Mouse (Mus musculus): ENCODE measurements around the gene Odf2. TPM values are rescaled to one million over a fixed set of nuclear protein-coding genes. Genes with fewer than 3 reads are reported as not detected.

Gene Odf2
- polyA plus RNA-seq, 1 experiment from 2014 or later: 79.8 TPM

DNA sequence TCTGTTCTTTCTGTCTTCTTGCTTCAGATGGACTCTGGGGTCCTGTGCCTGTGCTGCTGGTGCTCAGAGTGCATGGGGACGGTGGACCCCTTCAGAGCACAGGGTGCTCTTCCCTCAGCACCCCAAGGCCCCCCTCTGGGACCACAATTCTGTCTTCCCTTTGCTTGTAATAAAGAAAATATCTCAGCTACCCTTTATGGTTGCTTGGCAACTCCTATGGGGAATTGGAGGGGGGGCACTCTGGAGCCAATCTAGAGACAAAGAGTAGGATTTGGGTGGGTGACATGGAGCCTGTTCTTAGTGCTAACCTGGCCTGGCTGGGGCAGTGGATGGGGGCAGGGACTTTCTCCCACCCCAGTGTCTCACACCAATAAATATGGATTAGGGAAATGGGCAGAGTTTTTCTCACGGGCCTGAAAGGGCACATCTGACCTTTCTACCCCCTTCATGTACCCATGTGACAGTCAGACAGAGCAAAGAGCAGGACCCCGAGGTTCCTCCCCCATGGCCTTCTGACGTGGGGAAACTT, 36.0 kb upstream of the Odf2 start:
- Histone ChIP-seq H3K4me1 (peaks cover 6% of the 10 kb centered on the region; the same call in 1 of the 2 replicates), H3K9me3 (no peaks in the 10 kb centered on the region), H3K27me3 (peaks cover 38% of the 10 kb centered on the region), H3K36me3 (no peaks in the 10 kb centered on the region), H3K9ac (no peak overlapping the region), H3K4me2 (no peak overlapping the region), H3K27ac (no peak overlapping the region), H3K4me3 (no peak overlapping the region)
- ATAC-seq (ENCODE audit: insufficient number of reproducible peaks, insufficient read depth, low FRiP score, low TSS enrichment, low read depth): no peak
- 50% methylated on average over 4 of the region's 4 CpGs for WGBS

DNA sequence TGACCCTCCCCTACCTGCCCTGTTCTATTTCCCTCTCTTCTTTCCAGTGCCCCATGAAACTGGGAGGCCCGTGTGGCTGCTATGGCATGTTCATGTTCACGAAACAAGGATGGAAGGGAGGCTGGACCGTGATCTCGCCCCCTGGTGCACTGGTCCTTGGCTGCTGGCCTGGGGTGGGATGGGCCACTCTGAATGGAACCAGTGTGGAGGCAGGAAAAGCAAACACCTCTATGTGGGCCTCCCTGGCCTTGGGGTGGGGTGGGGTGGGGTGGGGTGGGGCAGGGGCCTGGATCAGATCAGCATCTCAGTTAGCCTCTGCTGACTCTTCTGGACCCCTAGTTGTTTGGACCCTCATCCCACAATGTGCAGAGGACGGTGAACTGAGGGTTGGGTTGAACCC, 35.3 kb upstream of the Odf2 start:
- Histone ChIP-seq H3K27me3 (peaks cover 31% of the 10 kb centered on the region), H3K4me3 (no peak overlapping the region), H3K36me3 (no peaks in the 10 kb centered on the region), H3K9me3 (no peaks in the 10 kb centered on the region), H3K9ac (no peak overlapping the region), H3K4me2 (no peak overlapping the region), H3K27ac (no peak overlapping the region), H3K4me1 (peaks cover 6% of the 10 kb centered on the region; the same call in 1 of the 2 replicates)
- ATAC-seq (ENCODE audit: insufficient number of reproducible peaks, insufficient read depth, low FRiP score, low TSS enrichment, low read depth): no peak
- WGBS: 74% methylated on average over 5 of the region's 5 CpGs

DNA sequence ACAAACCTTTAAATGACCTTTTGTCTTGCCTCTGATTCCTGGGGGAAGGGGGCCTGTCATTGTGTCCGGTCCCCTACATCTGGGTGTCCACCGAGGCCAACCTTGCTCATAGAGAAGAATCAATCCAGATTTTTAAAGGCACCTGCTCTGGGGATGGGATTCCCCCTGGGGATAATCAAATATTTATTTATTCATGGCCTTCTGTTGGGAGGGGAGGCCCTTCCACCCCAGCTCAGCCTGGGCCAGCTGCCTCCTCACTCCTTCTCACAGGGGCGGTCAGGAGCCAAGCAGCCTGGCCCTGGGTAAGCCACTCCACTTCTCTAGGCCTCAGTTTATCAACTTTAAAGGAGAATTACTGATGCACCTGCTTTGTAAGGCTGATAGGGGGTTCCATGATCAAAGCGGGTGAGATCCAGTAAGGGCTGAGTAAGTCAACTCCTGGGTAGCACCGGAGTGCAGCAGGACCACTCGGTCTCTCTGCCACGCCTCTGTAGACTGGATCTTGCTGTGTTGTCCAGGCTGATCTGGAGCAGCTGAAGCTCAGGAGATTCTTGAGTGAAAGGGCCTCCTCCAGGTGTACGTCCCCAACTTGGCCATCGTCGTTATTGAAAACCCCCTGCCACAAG, 33.3 kb upstream of the Odf2 start:
- Histone ChIP-seq H3K36me3 (no peaks in the 10 kb centered on the region), H3K4me1 (no peaks in the 10 kb centered on the region), H3K27ac (no peak overlapping the region), H3K9me3 (no peaks in the 10 kb centered on the region), H3K27me3 (peaks cover 23% of the 10 kb centered on the region), H3K4me2 (no peak overlapping the region), H3K4me3 (no peak overlapping the region), H3K9ac (no peak overlapping the region)
- WGBS: 75% methylated on average over 10 of the region's 10 CpGs
- no peak for ATAC-seq (ENCODE audit: insufficient number of reproducible peaks, insufficient read depth, low FRiP score, low TSS enrichment, low read depth)

DNA sequence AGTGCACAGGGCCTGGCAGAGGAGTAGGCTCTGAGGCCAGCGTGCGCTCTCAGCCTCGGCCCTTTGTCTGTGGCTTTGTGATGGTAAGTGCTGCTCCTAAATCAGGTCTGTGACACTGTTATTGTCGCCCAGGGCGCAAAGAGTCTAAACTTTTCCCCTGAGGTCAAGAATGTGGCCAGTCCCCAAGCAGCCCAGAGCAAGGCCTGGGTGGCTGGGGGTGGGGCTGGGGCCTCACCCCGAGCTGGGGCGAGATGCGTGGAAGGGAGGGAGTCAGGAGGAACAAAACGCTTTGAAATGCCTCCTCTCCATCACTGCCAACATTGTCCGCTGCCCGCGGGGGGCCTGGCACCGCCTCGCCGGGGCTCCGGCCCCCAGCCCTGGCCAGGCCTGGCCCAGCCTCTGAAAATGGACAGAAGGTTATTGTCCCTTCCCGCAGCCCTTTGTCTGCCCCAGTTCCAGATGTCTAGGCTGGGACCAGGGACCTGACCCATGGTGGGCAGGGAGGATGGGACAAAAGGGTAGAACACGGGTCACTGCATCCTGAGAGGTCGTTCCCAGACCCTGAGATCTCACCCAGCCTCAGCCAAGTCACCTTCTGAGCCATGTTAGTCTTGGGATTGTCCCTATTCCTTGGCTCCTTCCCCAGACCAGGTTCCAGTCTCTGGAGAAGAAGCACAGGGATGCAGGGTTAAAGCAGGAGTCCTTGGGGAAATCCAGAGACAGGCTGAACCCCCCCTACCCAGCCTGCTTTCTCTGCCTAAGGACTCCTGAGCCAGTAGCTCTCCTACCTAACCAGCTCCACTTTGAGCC, 32.4 kb upstream of the Odf2 start:
- H3K4me1 ChIP-seq: no peaks in the 10 kb centered on the region
- no peaks in the 10 kb centered on the region for H3K9me3 ChIP-seq
- peaks cover 19% of the 10 kb centered on the region for H3K27me3 ChIP-seq
- no peak overlapping the region for H3K4me3 ChIP-seq
- no peak for ATAC-seq (ENCODE audit: insufficient number of reproducible peaks, insufficient read depth, low FRiP score, low TSS enrichment, low read depth)
- H3K36me3 ChIP-seq: no peaks in the 10 kb centered on the region
- no peak overlapping the region for H3K4me2 ChIP-seq
- WGBS: 11% methylated on average over 19 of the region's 19 CpGs
- no peak overlapping the region for H3K9ac ChIP-seq
- no peak overlapping the region for H3K27ac ChIP-seq

DNA sequence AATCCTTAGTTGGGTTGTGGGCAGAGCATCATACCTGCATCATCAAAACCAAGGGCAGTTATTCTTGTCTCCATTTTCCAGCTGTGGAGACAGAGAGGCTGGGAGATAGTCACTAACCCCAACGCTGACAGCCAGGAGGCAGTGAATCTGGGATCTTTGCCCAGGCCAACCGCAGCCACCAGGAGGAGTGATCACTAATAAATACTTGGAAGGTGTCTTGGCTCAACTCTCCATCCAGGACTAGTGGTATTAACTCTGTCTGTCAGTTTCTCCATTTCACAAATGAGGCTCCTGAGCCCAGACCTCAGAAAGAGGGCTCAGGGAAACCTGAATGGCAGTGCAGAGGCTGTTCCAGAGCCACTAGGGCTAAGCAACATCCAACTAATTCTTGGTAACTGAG, 31.7 kb upstream of the Odf2 start:
- 53% methylated on average over 2 of the region's 2 CpGs for WGBS
- H3K27me3 ChIP-seq: peaks cover 19% of the 10 kb centered on the region
- H3K27ac ChIP-seq: no peak overlapping the region
- ATAC-seq (ENCODE audit: insufficient number of reproducible peaks, insufficient read depth, low FRiP score, low TSS enrichment, low read depth): no peak
- H3K9ac ChIP-seq: no peak overlapping the region
- no peaks in the 10 kb centered on the region for H3K9me3 ChIP-seq
- no peak overlapping the region for H3K4me3 ChIP-seq
- no peaks in the 10 kb centered on the region for H3K4me1 ChIP-seq
- no peaks in the 10 kb centered on the region for H3K36me3 ChIP-seq
- H3K4me2 ChIP-seq: no peak overlapping the region

DNA sequence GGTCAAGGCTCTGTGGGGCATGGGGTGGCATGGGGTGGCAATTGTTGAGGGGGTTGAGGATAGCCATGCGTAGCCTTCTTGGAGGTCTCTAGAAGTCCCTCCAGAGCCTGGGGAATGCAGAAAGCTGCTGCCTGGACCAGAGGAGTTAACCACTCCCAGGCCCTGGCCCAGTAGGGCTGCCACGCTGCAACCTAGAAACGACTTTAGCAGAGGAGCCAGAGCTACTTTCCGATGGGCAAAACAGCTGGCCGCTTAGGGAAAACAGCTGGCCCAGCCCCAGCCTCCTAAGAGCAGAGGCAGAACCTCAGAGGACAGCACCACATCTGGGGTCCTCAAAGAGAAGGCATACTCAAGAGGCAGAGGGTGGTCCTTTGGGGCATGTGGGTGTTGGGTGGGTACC, 31.1 kb upstream of the Odf2 start:
- Histone ChIP-seq H3K4me1 (no peaks in the 10 kb centered on the region), H3K9ac (no peak overlapping the region), H3K9me3 (no peaks in the 10 kb centered on the region), H3K36me3 (no peaks in the 10 kb centered on the region), H3K4me2 (no peak overlapping the region), H3K27me3 (peaks cover 19% of the 10 kb centered on the region), H3K27ac (no peak overlapping the region), H3K4me3 (no peak overlapping the region)
- WGBS: 67% methylated on average over 5 of the region's 5 CpGs
- ATAC-seq (ENCODE audit: insufficient number of reproducible peaks, insufficient read depth, low FRiP score, low TSS enrichment, low read depth): no peak

DNA sequence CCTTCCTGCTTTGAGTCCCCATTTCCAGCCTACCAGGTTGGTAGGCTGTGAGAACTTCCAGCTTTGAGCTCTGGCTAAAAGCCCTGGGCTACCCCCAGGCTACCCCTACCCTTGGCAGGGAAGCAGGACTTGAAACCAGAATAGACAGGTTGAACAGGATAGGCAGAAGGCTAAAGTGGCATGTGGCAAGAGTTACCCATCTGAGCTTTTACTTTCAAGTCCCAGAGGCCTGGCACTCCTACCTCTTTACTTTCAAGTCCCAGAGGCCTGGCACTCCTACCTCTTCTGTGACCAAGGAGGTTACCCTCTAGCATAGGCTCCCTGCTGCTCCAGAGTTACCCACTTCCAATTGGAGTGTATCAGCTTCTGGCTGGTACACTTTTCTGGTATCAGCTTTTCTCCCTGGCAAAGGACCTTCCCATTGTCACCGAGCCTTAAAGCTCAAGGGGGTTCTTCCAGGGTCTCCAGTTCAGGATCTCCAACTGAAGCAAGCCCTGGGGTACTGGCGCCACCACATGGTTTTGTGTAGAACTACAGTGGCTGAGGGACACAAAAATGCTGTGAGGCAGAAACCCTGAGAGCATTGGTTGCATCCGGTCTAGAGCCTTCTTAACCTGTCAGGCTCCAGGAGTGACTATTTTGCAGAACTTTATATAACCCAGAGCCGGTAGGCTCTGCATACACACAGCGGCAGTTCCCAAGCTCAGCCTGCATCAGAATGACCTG, 30.1 kb upstream of the Odf2 start:
- H3K27me3 ChIP-seq: peaks cover 19% of the 10 kb centered on the region
- no peak overlapping the region for H3K27ac ChIP-seq
- 7% methylated on average over 5 of the region's 5 CpGs for WGBS
- H3K4me2 ChIP-seq: no peak overlapping the region
- ATAC-seq (ENCODE audit: insufficient number of reproducible peaks, insufficient read depth, low FRiP score, low TSS enrichment, low read depth): no peak
- H3K9me3 ChIP-seq: no peaks in the 10 kb centered on the region
- no peak overlapping the region for H3K4me3 ChIP-seq
- no peak overlapping the region for H3K9ac ChIP-seq
- H3K4me1 ChIP-seq: no peaks in the 10 kb centered on the region
- H3K36me3 ChIP-seq: no peaks in the 10 kb centered on the region

DNA sequence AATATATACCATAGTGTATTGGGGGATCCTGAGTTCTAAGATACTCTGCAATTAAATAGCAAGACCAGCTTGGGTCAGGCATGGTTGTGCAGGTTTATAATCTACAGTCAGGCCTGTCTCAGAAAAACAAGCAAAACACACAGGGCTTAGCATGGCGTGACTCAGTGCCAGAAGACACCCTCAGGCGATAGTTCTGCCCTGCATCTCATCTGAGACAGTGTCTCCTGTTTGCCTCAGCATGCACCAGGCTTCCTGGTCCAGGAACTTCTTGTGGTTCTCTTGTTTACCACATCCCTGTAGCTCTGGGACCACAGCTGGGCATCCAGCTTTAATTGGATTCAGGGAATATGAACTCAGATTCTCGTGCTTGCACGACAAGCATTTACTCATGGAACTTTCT, 23.9 kb upstream of the Odf2 start:
- no peaks in the 10 kb centered on the region for H3K36me3 ChIP-seq
- H3K9ac ChIP-seq: no peak overlapping the region
- WGBS: 56% methylated on average over 4 of the region's 4 CpGs
- peaks cover 7% of the 10 kb centered on the region for H3K4me1 ChIP-seq
- H3K4me2 ChIP-seq: no peak overlapping the region
- ATAC-seq (ENCODE audit: insufficient number of reproducible peaks, insufficient read depth, low FRiP score, low TSS enrichment, low read depth): no peak
- no peak overlapping the region for H3K4me3 ChIP-seq
- H3K27me3 ChIP-seq: 0 out of 2 replicates have a peak, but pooled peaks cover 9% of the 10 kb centered on the region
- H3K27ac ChIP-seq: no peak overlapping the region
- H3K9me3 ChIP-seq: no peaks in the 10 kb centered on the region

DNA sequence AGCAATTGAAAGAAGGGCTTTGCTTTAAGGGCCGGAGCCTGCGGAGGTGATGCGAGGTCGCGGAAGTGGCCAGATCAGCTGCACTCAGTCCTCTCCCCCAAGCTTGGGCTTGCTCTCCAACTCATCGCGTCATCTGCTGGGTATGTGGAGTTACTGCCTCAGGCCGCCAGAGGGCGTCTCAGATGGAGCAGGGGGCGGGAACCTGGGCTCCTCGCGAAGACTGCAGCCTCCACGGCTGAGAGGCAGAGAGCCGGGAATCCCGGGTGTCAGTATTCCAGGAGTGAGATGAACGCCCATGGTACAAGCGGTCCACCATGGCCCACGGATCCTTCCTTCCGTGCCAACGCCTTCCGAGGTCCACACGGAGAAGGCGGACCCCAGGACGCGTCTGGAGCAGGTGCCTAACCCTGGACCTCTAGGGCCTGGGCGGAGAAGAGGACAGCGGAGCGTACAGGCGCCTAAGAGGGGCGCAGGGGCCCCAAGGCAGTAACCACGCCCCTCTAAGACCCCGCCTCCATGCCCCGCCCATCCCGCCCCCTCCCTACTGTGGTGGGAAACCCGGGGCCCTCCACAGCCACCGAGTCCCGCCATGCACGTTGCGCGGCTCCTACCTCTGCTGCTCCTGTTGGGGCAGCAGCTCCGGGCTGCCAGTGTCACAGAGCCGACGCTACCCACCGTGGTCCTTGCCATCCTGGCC, 19.9 kb upstream of the Odf2 start, which contains the start of gene Cercam:
Cercam (plus strand) TSS at position 216 of the 697 bp plus-strand sequence.
- Histone ChIP-seq H3K4me3 (peak within 1 kb of the TSS; percentile 60), H3K27ac (peak within 1 kb of the TSS; percentile 76), H3K4me2 (peak within 1 kb of the TSS; percentile 94), H3K27me3 (0 out of 2 replicates have a peak, but pooled peaks cover 9% of the 10 kb centered on the region), H3K4me1 (peaks cover 12% of the 10 kb centered on the region), H3K9me3 (no peaks in the 10 kb centered on the region), H3K9ac (peak within 1 kb of the TSS; percentile 79), H3K36me3 (peaks cover 10% of the 10 kb centered on the region; the same call in 1 of the 2 replicates)
- WGBS: under 1% methylated on average over 44 of the region's 44 CpGs
- ATAC-seq (ENCODE audit: insufficient number of reproducible peaks, insufficient read depth, low FRiP score, low TSS enrichment, low read depth): peak; percentile 86

DNA sequence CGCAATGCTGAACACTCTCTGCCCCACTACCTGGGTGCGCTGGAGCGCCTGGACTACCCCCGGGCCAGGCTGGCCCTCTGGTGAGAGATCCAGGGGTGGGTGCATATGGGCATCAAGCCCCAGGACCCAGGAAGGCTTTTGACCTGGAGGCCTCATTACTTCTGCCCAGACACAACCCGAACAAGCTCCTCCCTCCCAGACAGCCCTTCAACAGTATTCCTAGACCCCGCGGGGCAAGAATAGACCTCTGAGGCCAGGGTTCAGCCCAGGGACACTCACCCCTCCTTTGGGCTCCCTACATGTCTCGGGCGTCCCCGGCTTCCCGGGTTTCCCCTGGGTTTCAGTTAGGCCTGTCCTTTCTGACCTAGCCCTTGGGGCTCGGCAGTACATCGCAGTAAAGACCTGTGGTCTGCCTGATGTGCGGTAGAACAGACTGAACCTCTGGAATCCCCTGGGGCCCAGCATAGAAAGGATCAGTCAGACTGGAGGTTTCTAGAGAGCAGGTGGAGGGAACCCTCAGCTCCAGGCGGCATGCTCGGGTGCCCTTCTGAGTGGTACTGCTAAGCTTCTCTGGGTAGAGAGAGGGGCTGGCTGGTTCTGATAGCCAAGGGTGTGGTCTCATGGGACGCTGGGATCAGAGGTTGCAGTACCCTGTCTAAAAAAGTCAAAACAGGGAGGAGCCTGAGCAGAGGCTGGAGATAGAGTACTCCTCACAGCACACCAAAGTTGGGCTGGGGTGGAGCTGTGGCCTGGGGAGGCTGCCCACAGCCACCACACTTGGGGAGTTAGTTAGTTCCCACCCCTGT, 19.2 kb upstream of the Odf2 start:
- Histone ChIP-seq H3K4me1 (peaks cover 12% of the 10 kb centered on the region), H3K27me3 (0 out of 2 replicates have a peak, but pooled peaks cover 9% of the 10 kb centered on the region), H3K9me3 (no peaks in the 10 kb centered on the region), H3K4me2 (peak overlapping the region; percentile 94), H3K9ac (peak overlapping the region; percentile 79), H3K36me3 (peaks cover 10% of the 10 kb centered on the region; the same call in 1 of the 2 replicates), H3K27ac (peak overlapping the region; percentile 76; the same call in 1 of the 2 replicates), H3K4me3 (peak overlapping the region; percentile 60)
- peak; percentile 27; the same call in 1 of the 2 replicates for ATAC-seq (ENCODE audit: insufficient number of reproducible peaks, insufficient read depth, low FRiP score, low TSS enrichment, low read depth)
- WGBS: 3% methylated on average over 17 of the region's 17 CpGs

Measured in embryonic facial prominence, embryonic 13.5 days (tissue).